Mouse (Mus musculus) lung, adult 2 months (tissue): ENCODE data around the gene Tbcel. TPM values are rescaled to one million over a fixed set of nuclear protein-coding genes. Genes with fewer than 3 reads are reported as not detected.

Experiments
- DNase-seq: peaks from one replicate; pipeline ENCODE4 v3.0.0; 2022
- H3K4me1 ChIP-seq: fragments of 200-500 bp; 2 replicates; pipeline ENCODE4 v1.6.1; 2011; ENCODE audit warnings: low read length; ENCODE audit not compliant: control insufficient read depth, insufficient read depth
- H3K4me3 ChIP-seq: fragments of 200-500 bp; replicated peaks from 2 replicates; pipeline ENCODE3; 2011; ENCODE audit warnings: low read depth, mild to moderate bottlenecking, control low read depth, low read length; ENCODE audit errors: extremely low read depth
- CTCF ChIP-seq: fragments of 200-500 bp; IDR thresholded peaks from 2 replicates; pipeline ENCODE4 v1.5.1; 2011; ENCODE audit warnings: mild to moderate bottlenecking, low read length, control low read depth; ENCODE audit not compliant: insufficient read depth
- POLR2A ChIP-seq: fragments of 200-500 bp; IDR thresholded peaks from 2 replicates; pipeline ENCODE4 v1.6.1; 2011; ENCODE audit warnings: low read depth, mild to moderate bottlenecking, control low read depth, low read length, borderline replicate concordance; ENCODE audit errors: extremely low read depth
- WGBS: fragments of 180-500 bp; shearing (Covaris S2); methylation state at CpG from one replicate; pipeline ENCODE4 v1.1.7; 2018; 5-methylcytosine and 5-hydroxymethylcytosine counted together
- polyA plus RNA-seq: library from polyadenylated mRNA; depleted of rRNA; stranded (reverse); fragments of >200 nt; gene quantifications from 2 replicates; pipeline ENCODE4 v1.2.3, GENCODE M21; 2012

Tbcel gene
- polyA plus RNA-seq, 1 experiment, result 19.9 TPM

DNA sequence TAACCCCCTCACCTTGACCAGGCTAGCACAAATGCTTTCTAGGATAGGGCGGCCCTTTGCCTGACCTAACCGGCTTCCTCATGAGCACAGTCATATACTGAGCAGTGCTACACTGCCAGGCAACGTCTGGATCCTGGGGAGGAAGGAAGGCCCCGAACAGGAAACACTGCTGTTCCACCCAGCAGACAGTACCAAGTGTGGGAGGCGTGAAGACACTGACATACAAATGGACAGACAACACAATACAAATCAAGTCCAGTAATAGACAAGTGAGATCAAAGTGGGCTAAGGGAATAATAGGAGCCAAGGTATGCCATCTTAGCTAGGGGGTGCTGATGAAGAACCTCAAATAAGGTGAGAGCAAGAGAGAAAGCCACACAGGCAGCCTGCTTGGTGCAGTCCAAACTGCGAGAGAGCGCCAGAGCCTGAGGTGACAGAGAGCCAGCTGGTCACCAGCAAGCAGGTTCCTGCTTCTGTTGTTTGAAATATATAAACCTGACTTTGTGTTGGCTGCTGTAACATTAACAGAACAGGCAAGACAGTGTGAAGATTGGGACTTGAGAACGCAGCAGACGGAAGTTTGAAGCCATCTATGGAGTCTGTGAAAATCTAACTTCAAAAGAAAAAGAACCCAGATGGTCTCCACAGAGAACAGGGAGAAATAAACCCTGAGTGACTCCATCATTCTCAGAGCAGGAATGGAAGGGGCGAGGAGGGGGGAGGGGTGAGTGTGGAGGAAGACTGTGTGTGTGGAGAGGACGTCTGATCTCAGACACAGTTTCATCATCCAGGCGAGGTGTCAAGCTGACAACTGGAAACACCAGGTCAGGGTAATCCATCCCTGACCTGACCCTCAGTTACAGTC, 79.3 kb downstream of the Tbcel start:
- no peak for TF ChIP-seq POLR2A
- TF ChIP-seq CTCF, result no peak
- DNase-seq, result no peak
- WGBS, result 48% methylated on average over 12 of the region's 12 CpGs
- Histone ChIP-seq H3K4me1 (peaks cover 6% of the 10 kb centered on the region; the same call in 1 of the 2 replicates), H3K4me3 (no peak overlapping the region)

GRCm38 (mm10) chr9:42426661-42427358, 80.8 kb downstream of the Tbcel start:
- no peak overlapping the region for H3K4me3 ChIP-seq
- 61% methylated on average over 10 of the region's 10 CpGs for WGBS
- TF ChIP-seq CTCF, result no peak
- TF ChIP-seq POLR2A, result no peak
- no peak for DNase-seq
- peaks cover 6% of the 10 kb centered on the region; the same call in 1 of the 2 replicates for H3K4me1 ChIP-seq

DNA sequence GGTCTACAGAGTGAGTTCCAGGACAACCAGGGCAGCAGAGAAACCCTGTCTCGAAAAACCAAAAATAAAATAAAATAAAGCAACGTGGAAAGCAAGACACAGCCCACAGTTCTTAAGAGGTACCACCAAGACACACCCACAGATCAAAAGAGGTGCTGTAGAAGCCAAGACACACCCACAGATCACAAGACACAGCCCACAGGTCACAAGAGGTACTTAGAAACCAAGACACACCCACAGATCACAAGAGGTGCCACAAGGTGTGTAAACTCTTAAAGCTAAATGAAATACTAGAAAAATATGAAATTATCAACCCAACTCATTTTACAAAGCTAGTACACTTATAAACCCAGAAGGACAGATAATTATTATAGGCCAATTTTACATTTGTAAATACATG, 84.0 kb downstream of the Tbcel start:
- 69% methylated on average over 2 of the region's 2 CpGs for WGBS
- DNase-seq, result peak; percentile 41

GRCm38 (mm10) chr9:42419687-42420086, 87.9 kb downstream of the Tbcel start:
- TF ChIP-seq POLR2A (no peak), CTCF (no peak)
- Histone ChIP-seq H3K4me1 (no peaks in the 10 kb centered on the region), H3K4me3 (no peak overlapping the region)
- no peak for DNase-seq
- 61% methylated on average over 2 of the region's 2 CpGs for WGBS

More for the DNA sequence above, 84.0 kb downstream of the Tbcel start:
- Histone ChIP-seq H3K4me3 (no peak overlapping the region), H3K4me1 (peaks cover 6% of the 10 kb centered on the region; the same call in 1 of the 2 replicates)
- TF ChIP-seq POLR2A (no peak), CTCF (no peak)

DNA sequence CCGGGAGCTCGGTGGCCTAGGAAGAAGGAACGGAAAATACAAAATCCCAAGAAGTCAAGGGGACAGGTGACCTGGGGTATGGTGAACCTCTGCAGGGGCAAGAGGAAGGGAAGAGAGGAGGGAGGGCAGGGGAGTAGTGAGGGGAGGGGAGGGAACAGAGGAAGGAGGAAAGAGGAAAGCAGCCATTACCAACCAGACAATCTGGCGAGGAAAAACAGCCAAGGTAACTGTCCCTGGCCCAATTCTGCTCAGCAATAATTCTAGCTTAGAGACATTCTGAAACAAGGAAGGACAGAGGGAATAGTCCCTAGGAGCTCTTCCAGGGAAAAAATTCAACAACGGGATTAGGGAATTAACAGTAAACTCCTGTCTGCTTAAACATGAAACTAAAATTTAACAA, 88.8 kb downstream of the Tbcel start:
- Histone ChIP-seq H3K4me1 (no peaks in the 10 kb centered on the region), H3K4me3 (no peak overlapping the region)
- DNase-seq, result no peak
- TF ChIP-seq CTCF, result no peak
- TF ChIP-seq POLR2A, result no peak
- WGBS, result 95% methylated on average over 5 of the region's 5 CpGs

DNA sequence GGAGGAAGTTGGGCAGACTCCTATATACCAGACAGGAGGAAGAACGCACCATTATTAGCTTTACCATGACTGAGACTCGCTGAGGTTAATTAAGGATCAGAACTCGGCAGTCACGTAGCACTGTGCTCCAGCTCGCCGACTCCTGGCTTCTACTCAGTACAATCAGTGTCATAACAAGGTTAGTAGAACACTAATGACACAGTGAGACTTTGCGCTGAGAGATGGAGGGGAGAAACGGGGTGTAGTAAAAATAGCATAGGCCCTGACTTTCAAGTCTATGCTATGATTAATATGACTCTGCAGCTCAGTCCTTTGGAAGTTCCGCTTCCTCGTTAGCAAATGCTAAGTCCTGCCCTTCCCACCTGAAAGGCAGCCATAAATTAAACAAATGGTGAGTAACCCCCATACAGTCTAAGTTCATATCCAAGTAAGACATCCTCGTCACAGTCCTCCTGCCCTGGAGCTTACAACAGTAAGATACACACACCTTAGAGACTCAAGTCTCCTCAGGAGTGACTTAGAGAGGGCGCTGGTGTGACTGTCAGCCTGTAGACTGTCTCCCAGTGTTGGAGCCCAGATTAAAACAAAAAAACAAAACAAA, 90.2 kb downstream of the Tbcel start:
- Histone ChIP-seq H3K4me3 (no peak overlapping the region), H3K4me1 (no peaks in the 10 kb centered on the region)
- TF ChIP-seq CTCF (no peak), POLR2A (no peak)
- no peak for DNase-seq
- 80% methylated on average over 12 of the region's 12 CpGs for WGBS

- DNase-seq, result no peak
- no peak for TF ChIP-seq POLR2A
- no peak for TF ChIP-seq CTCF
- no peak overlapping the region for H3K4me3 ChIP-seq
- 33% methylated on average over 1 of the region's 1 CpGs for WGBS
- H3K4me1 ChIP-seq, result no peaks in the 10 kb centered on the region
These were observed 92.4 kb downstream of the Tbcel start for GRCm38 (mm10) chr9:42415184-42415583.

DNA sequence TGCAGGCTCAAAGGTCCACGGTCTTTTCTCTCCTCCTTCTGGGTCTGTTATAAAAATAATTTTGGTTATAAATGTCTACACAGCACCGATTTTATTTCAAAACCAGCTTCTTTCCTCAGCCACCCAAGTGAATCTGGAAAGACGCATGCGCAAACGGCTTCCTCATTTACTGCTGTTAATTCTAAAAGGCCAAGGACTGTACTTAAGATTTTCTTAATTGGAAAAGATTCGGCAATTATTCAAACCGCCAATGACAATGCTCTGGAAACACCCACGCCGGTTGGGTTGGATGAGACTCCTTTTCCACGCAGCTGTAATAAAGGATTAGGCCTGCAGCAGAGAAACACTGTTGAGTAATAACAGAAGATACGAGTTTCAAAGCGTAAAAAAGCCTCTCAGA, 94.3 kb downstream of the Tbcel start:
- no peaks in the 10 kb centered on the region for H3K4me1 ChIP-seq
- no peak overlapping the region for H3K4me3 ChIP-seq
- TF ChIP-seq POLR2A (no peak), CTCF (no peak)
- 86% methylated on average over 12 of the region's 12 CpGs for WGBS
- DNase-seq, result no peak

DNA sequence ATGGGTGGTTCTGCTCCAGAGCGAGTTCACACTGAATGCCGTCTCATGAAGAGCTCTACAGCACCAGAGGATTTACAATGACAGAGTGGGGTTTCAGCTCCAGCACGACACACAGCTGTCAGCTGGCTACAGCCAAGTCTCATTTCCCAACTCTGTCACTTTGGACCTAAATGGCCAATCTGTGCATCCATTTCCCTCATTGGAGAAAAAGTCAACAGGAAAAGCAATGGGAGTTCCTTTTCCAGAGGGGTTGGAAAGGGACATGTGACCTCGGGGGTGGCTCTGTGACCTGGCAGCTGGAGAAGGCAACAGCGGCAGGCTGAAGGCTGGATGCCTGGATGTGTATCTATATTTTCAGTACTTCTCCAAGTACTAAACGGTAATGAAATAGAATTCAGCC, 96.3 kb downstream of the Tbcel start:
- Histone ChIP-seq H3K4me1 (no peaks in the 10 kb centered on the region), H3K4me3 (no peak overlapping the region)
- no peak for DNase-seq
- WGBS, result 68% methylated on average over 6 of the region's 6 CpGs
- no peak for TF ChIP-seq CTCF
- TF ChIP-seq POLR2A, result no peak
